23 mouse cellular contexts compared by ENCODE assay signal in genomic region chr1:153318287-153318686, GRCm38 (mm10). TPM values are rescaled to one million over a fixed set of nuclear protein-coding genes. Genes with fewer than 3 reads are reported as not detected.
A peak's percentile ranks its signal among the peaks of the same experiment; 100 is the strongest.
DNase-seq lines count a peak whose midpoint lies in the region; ATAC-seq and TF ChIP-seq lines count a peak whose summit lies in the region.
"Had no signal": no experiment of that assay in that cellular context is flagged by ENCODE, and none has a peak within 500 bp of the region (broad histone marks: within the 10 kb centered on the region; RNA-seq: fewer than 3 reads in every experiment).

No protein-coding gene starts in this region.

- TF ChIP-seq EP300 in heart, adult 2 months (IDR thresholded peaks at IDR 0.05; ENCODE audit: insufficient read depth, low read depth, low read length), result no peak
- no peak for TF ChIP-seq EP300 in lung, postnatal 0 days (IDR thresholded peaks at IDR 0.05)

- 86% methylated on average over 7 of the region's 7 CpGs for WGBS in heart, adult 2 months
- WGBS in kidney, embryonic 15.5 days, result 91% methylated on average over 7 of the region's 7 CpGs
- 92% methylated on average over 7 of the region's 7 CpGs for WGBS in kidney, embryonic 16.5 days
- WGBS in lung, postnatal 0 days, result 81% methylated on average over 7 of the region's 7 CpGs

- H3K27ac ChIP-seq in heart, adult 2 months, result peak overlapping the region; percentile 59
- H3K27ac ChIP-seq in kidney, embryonic 15.5 days, result peak overlapping the region; percentile 54; the same call in 1 of the 2 replicates
- H3K27ac ChIP-seq in kidney, embryonic 16.5 days (ENCODE audit: low read length), result no peak overlapping the region
- H3K27ac ChIP-seq in lung, postnatal 0 days (ENCODE audit: low read length), result 0 out of 2 replicates have a peak overlapping the region, but pooled peaks have one; percentile 29
- H3K27ac ChIP-seq in brown adipose tissue, adult 24 weeks (replicated peaks; ENCODE audit: low read depth, low read length), result peak overlapping the region; percentile 3; the same call in 1 of the 2 replicates
- H3K27ac ChIP-seq: forebrain, embryonic 12.5 days; forebrain, embryonic 15.5 days; hindbrain, embryonic 12.5 days; hindbrain, embryonic 15.5 days had no signal

- peaks cover 12% of the 10 kb centered on the region for H3K79me2 ChIP-seq in heart, adult 2 months (replicated peaks; ENCODE audit: control insufficient read depth, insufficient read depth, low read length)

- no peak for ATAC-seq in kidney, embryonic 15.5 days (replicated peaks; ENCODE audit: low FRiP score)
- no peak for ATAC-seq in kidney, embryonic 16.5 days (ENCODE audit: low FRiP score, low TSS enrichment)
- no peak for ATAC-seq in lung, postnatal 0 days
- ATAC-seq: forebrain, embryonic 15.5 days had no signal

- no peak overlapping the region for H3K4me3 ChIP-seq in heart, adult 2 months
- no peak overlapping the region for H3K4me3 ChIP-seq in kidney, embryonic 15.5 days (replicated peaks)
- no peak overlapping the region for H3K4me3 ChIP-seq in kidney, embryonic 16.5 days (ENCODE audit: low read length)
- H3K4me3 ChIP-seq in lung, postnatal 0 days (ENCODE audit: low read depth, low read length), result no peak overlapping the region
- no peak overlapping the region for H3K4me3 ChIP-seq in brown adipose tissue, adult 24 weeks (ENCODE audit: insufficient read depth, low read depth, low read length)
- H3K4me3 ChIP-seq: embryonic facial prominence, embryonic 10.5 days; embryonic facial prominence, embryonic 13.5 days; erythroblast, embryonic 14.5 days; forebrain, embryonic 12.5 days; forebrain, embryonic 15.5 days; heart, embryonic 12.5 days; hindbrain, embryonic 12.5 days; hindbrain, embryonic 15.5 days had no signal

- DNase-seq in heart, adult 2 months, result no peak
- no peak for DNase-seq in heart, postnatal 4 days
- no peak for DNase-seq in lung, postnatal 0 days (ENCODE audit: low spot score)
- DNase-seq in lung, adult 18-20 months, result no peak
- DNase-seq in spleen, adult 12 weeks (ENCODE audit: low spot score), result no peak
- DNase-seq: adrenal gland, adult 2 months; cerebellum, adult 11-12 months; cerebellum, adult 8-10 months; cerebellum, postnatal 10 days; cerebellum, postnatal 36 days; embryo, embryonic 11 days; heart, postnatal 14 days had no signal

- no peak for TF ChIP-seq CTCF in heart, adult 2 months (IDR thresholded peaks at IDR 0.05)
- TF ChIP-seq CTCF in lung, postnatal 0 days (IDR thresholded peaks at IDR 0.05), result no peak

- TF ChIP-seq POLR2A in heart, adult 2 months (IDR thresholded peaks at IDR 0.05; ENCODE audit: insufficient read depth, low read depth, low read length), result no peak

- no peak overlapping the region for H3K9ac ChIP-seq in heart, adult 2 months (ENCODE audit: low read depth, low read length)
- no peak overlapping the region for H3K9ac ChIP-seq in kidney, embryonic 15.5 days
- no peak overlapping the region for H3K9ac ChIP-seq in kidney, embryonic 16.5 days (replicated peaks; ENCODE audit: low read length)
- H3K9ac ChIP-seq in lung, postnatal 0 days (replicated peaks; ENCODE audit: low read depth), result no peak overlapping the region
- H3K9ac ChIP-seq: embryonic facial prominence, embryonic 13.5 days; forebrain, embryonic 12.5 days; forebrain, embryonic 15.5 days; heart, embryonic 12.5 days; hindbrain, embryonic 12.5 days; hindbrain, embryonic 15.5 days had no signal

- H3K4me1 ChIP-seq in heart, adult 2 months (ENCODE audit: control insufficient read depth, insufficient read depth, low read length), result peaks cover 26% of the 10 kb centered on the region
- H3K4me1 ChIP-seq in kidney, embryonic 15.5 days, result peaks cover 79% of the 10 kb centered on the region
- H3K4me1 ChIP-seq in kidney, embryonic 16.5 days (ENCODE audit: insufficient read depth, low read length), result peaks cover 66% of the 10 kb centered on the region
- H3K4me1 ChIP-seq in lung, postnatal 0 days (ENCODE audit: insufficient read depth, low read depth, low read length), result peaks cover 32% of the 10 kb centered on the region; the same call in 1 of the 2 replicates
- H3K4me1 ChIP-seq in brown adipose tissue, adult 24 weeks (ENCODE audit: control insufficient read depth, insufficient read depth, insufficient read length, low read length), result peaks cover 51% of the 10 kb centered on the region

- H3K9me3 ChIP-seq in kidney, embryonic 15.5 days (replicated peaks), result no peaks in the 10 kb centered on the region
- no peaks in the 10 kb centered on the region for H3K9me3 ChIP-seq in kidney, embryonic 16.5 days (ENCODE audit: low read length)
- no peaks in the 10 kb centered on the region for H3K9me3 ChIP-seq in lung, postnatal 0 days (ENCODE audit: low read length)
- H3K9me3 ChIP-seq: embryonic facial prominence, embryonic 10.5 days; embryonic facial prominence, embryonic 13.5 days; forebrain, embryonic 12.5 days; forebrain, embryonic 15.5 days; heart, embryonic 12.5 days; hindbrain, embryonic 12.5 days; hindbrain, embryonic 15.5 days had no signal

- intact Hi-C loops in heart, adult 2 months (cut with DNase I), result loop anchor here (5.0 kb wide), 2 partner anchors 51 to 191 kb away; no protein-coding TSS in a partner anchor

- no peaks in the 10 kb centered on the region for H3K27me3 ChIP-seq in heart, adult 2 months (ENCODE audit: control insufficient read depth, insufficient read depth, low read length)
- H3K27me3 ChIP-seq in kidney, embryonic 15.5 days, result no peaks in the 10 kb centered on the region
- H3K27me3 ChIP-seq in kidney, embryonic 16.5 days (ENCODE audit: insufficient read depth, low read length), result no peaks in the 10 kb centered on the region
- no peaks in the 10 kb centered on the region for H3K27me3 ChIP-seq in lung, postnatal 0 days (replicated peaks; ENCODE audit: insufficient read depth, low read length)
- H3K27me3 ChIP-seq: embryonic facial prominence, embryonic 13.5 days; forebrain, embryonic 12.5 days; forebrain, embryonic 15.5 days; heart, embryonic 12.5 days; hindbrain, embryonic 12.5 days; hindbrain, embryonic 15.5 days had no signal

- H3K36me3 ChIP-seq in heart, adult 2 months (ENCODE audit: control insufficient read depth, insufficient read depth, low read length), result peaks cover 22% of the 10 kb centered on the region
- H3K36me3 ChIP-seq in kidney, embryonic 15.5 days, result peaks cover 13% of the 10 kb centered on the region
- 0 out of 2 replicates have a peak, but pooled peaks cover 8% of the 10 kb centered on the region for H3K36me3 ChIP-seq in kidney, embryonic 16.5 days (ENCODE audit: insufficient read depth, low read length)
- no peaks in the 10 kb centered on the region for H3K36me3 ChIP-seq in lung, postnatal 0 days (ENCODE audit: insufficient read depth, low read length)
- H3K36me3 ChIP-seq: forebrain, embryonic 12.5 days; forebrain, embryonic 15.5 days; hindbrain, embryonic 15.5 days had no signal

- H3K4me2 ChIP-seq in kidney, embryonic 15.5 days, result no peak overlapping the region
- H3K4me2 ChIP-seq in kidney, embryonic 16.5 days (replicated peaks; ENCODE audit: low read depth, low read length), result no peak overlapping the region
- no peak overlapping the region for H3K4me2 ChIP-seq in lung, postnatal 0 days (replicated peaks; ENCODE audit: low read depth, low read length)
- H3K4me2 ChIP-seq: embryonic facial prominence, embryonic 13.5 days; forebrain, embryonic 12.5 days; forebrain, embryonic 15.5 days; heart, embryonic 12.5 days; hindbrain, embryonic 12.5 days; hindbrain, embryonic 15.5 days had no signal

RNA-seq across cellular contexts. Expression of gene Lamc1, which starts 14.3 kb away (rescaled TPM):
- 100 to 1,000 TPM; 111 to 116 TPM for total RNA-seq in heart, adult 2 months (2021)
- polyA plus RNA-seq in heart, adult 2 months (2012; rRNA removed), result 103 and 138 TPM in 2 replicates
- total RNA-seq in heart, postnatal 4 days (2021), result 100 to 1,000 TPM; 351 to 364 TPM
- polyA plus RNA-seq in kidney, embryonic 15.5 days (2015; fragmentation: Nextera tagmentation; extraction: Ambion mirVana), result 93.5 and 101 TPM in 2 replicates
- polyA plus RNA-seq in kidney, embryonic 16.5 days (2015; fragmentation: Nextera tagmentation; extraction: Ambion mirVana), result 105 and 109 TPM in 2 replicates
- 101 and 106 TPM in 2 replicates for polyA plus RNA-seq in lung, postnatal 0 days (2015; fragmentation: Nextera tagmentation; extraction: Ambion mirVana)
- 47.1 and 62.0 TPM in 2 replicates for polyA plus RNA-seq in brown adipose tissue, adult 24 weeks (2012; ENCODE audit: insufficient read depth, insufficient read length, missing spikeins)
